Mouse (Mus musculus): ENCODE results near the gene Sh2b3. TPM values are rescaled to one million over a fixed set of nuclear protein-coding genes. Genes with fewer than 3 reads are reported as not detected.

Gene Sh2b3
- total and polyA plus RNA-seq, 2 experiments from 2014 or later: 11.4 to 58.5 TPM

DNA sequence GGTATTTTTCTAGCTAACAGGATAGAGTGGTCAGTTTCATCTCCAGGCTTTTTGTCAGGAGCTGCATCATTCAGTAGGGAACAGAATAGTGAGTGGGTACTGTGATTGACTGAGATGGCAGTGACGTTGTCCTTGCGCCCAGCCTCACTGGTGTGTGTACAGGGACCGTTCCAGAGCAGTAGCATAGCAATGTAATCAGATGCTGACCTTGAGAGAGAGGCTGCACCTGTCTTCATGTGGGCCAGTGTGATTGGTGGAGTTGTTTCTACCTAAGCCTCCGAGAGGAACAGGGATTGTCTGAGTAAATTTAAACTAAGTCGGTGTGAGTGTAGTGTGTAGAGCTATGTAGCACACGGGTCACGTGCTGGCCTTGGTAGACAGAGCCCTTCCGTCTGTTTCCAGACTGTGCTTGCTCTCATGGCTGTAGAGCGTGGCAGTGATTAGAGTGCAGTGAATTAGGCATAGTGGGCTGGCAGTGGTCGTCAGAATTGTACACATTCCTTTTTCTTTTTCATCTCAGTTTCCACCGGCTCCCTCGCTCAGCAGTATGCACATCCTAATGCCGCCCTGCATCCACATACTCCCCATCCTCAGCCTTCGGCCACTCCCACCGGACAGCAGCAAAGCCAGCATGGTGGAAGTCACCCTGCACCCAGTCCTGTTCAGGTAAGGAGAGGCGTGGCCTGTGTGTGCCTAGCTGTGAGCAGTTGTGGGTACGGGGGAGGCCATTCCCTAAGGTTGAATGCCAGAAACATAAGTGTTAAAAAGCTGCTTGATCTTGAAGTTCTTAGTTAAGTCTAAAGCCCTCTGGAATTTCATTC, 26.9 kb downstream of the Sh2b3 start:
- Histone ChIP-seq H3K4me3 (ENCODE audit: low read depth, low read length) (no peak overlapping the region), H3K4me2 (ENCODE audit: low read depth, low read length) (no peak overlapping the region), H3K4me1 (ENCODE audit: control insufficient read depth, insufficient read depth) (peaks cover 13% of the 10 kb centered on the region), H3K27me3 (ENCODE audit: control insufficient read depth, insufficient read depth, low read length) (no peaks in the 10 kb centered on the region), H3K27ac (ENCODE audit: low read depth) (peak overlapping the region; percentile 54), H3K9ac (replicated peaks; ENCODE audit: low read depth, low read length) (no peak overlapping the region), H3K36me3 (replicated peaks; ENCODE audit: control insufficient read depth, insufficient read depth, low read length) (peaks cover 49% of the 10 kb centered on the region), H3K9me3 (replicated peaks; ENCODE audit: control insufficient read depth, low read length) (no peaks in the 10 kb centered on the region)
- DNase-seq (ENCODE audit: low spot score): no peak
- TF ChIP-seq EP300 (IDR thresholded peaks at IDR 0.05; ENCODE audit: low read depth): no peak
- no peak for TF ChIP-seq CTCF (IDR thresholded peaks at IDR 0.05; ENCODE audit: low read depth)
- WGBS: 68% methylated on average over 17 of the region's 17 CpGs
- no peak for ATAC-seq (ENCODE audit: insufficient read depth, low read depth)

DNA sequence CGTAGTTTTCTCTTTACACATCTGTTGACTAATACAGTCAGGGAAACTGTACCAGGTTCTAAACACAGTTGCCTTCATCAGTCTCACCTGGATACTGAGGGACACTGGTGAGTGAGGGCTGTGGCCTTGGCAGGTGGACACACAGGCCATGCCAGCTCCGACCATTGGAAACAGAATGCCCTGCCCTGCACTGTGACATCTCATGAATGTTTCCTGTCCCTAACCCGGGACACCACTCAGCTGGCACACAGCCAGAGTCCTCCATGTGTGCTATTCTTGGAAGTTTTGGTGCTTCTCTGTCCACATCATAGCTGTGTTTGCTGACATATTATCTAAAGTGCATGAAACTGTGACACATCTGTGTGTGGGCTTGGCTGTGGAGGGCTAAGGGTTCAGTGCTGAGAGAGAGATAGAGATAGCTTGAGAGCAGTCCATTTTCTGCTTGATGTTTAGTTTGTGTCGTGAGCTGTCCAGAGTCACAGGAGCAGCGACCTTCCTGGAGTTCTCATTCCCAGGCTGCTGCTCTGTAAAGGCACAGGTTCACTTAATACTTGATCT, 27.7 kb downstream of the Sh2b3 start:
- peak; percentile 80 for ATAC-seq (ENCODE audit: insufficient read depth, low read depth)
- TF ChIP-seq CTCF (IDR thresholded peaks at IDR 0.05; ENCODE audit: low read depth) (no peak), EP300 (IDR thresholded peaks at IDR 0.05; ENCODE audit: low read depth) (no peak)
- peaks cover 52% of the 10 kb centered on the region for H3K36me3 ChIP-seq (replicated peaks; ENCODE audit: control insufficient read depth, insufficient read depth, low read length)
- no peaks in the 10 kb centered on the region for H3K9me3 ChIP-seq (replicated peaks; ENCODE audit: control insufficient read depth, low read length)
- H3K4me1 ChIP-seq (ENCODE audit: control insufficient read depth, insufficient read depth): peaks cover 13% of the 10 kb centered on the region
- no peak overlapping the region for H3K4me2 ChIP-seq (ENCODE audit: low read depth, low read length)
- H3K4me3 ChIP-seq (ENCODE audit: low read depth, low read length): no peak overlapping the region
- WGBS: 12% methylated on average over 5 of the region's 5 CpGs
- peak; percentile 61 for DNase-seq (ENCODE audit: low spot score)
- no peaks in the 10 kb centered on the region for H3K27me3 ChIP-seq (ENCODE audit: control insufficient read depth, insufficient read depth, low read length)
- peak overlapping the region; percentile 54 for H3K27ac ChIP-seq (ENCODE audit: low read depth)
- H3K9ac ChIP-seq (replicated peaks; ENCODE audit: low read depth, low read length): no peak overlapping the region

DNA sequence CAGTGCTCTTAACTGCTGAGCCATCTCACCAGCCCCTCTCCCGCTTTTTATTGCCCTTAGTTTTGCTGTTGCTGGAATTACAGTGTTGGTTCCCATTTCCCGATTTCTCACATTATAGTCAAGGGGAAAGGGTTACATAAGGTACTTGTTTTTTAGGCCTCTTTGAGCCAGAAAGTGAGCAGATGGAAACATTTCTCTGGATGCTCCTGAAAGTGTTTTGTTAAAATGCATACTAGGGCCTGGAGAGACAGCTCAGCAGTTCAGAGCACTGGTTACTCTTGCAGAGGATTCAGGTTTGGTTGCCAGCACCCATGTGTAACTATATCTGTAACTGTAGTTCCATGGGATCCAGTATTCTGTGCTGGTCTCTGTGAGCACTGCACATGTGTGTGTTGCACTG, 29.2 kb downstream of the Sh2b3 start:
- Histone ChIP-seq H3K36me3 (replicated peaks; ENCODE audit: control insufficient read depth, insufficient read depth, low read length) (peaks cover 53% of the 10 kb centered on the region), H3K4me3 (ENCODE audit: low read depth, low read length) (no peak overlapping the region), H3K9ac (replicated peaks; ENCODE audit: low read depth, low read length) (no peak overlapping the region), H3K4me1 (ENCODE audit: control insufficient read depth, insufficient read depth) (peaks cover 13% of the 10 kb centered on the region), H3K9me3 (replicated peaks; ENCODE audit: control insufficient read depth, low read length) (no peaks in the 10 kb centered on the region), H3K27me3 (ENCODE audit: control insufficient read depth, insufficient read depth, low read length) (no peaks in the 10 kb centered on the region), H3K4me2 (ENCODE audit: low read depth, low read length) (no peak overlapping the region), H3K27ac (ENCODE audit: low read depth) (no peak overlapping the region)
- WGBS: 93% methylated on average over 2 of the region's 2 CpGs
- no peak for DNase-seq (ENCODE audit: low spot score)
- no peak for ATAC-seq (ENCODE audit: insufficient read depth, low read depth)
- TF ChIP-seq CTCF (IDR thresholded peaks at IDR 0.05; ENCODE audit: low read depth) (no peak), EP300 (IDR thresholded peaks at IDR 0.05; ENCODE audit: low read depth) (no peak)

DNA sequence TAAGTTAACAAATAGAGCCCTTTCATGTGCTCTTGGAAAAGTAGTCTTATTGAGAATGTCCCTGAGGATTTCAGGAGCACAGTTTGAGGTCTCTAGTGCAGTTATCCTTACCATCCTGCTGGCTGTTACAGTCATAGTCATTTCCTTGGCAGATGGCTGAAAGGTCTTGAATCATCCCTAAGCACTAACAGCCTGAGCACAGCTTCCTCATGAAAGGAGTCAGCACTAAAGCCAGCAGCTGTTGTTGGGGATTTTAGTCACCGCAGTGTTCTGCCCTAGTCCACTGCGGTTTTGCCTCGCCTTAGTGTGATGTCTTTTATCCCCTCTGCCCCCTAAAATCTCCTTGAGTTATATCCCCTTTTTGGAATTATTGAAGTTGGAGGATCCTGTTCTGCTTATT, 30.3 kb downstream of the Sh2b3 start:
- H3K4me3 ChIP-seq (ENCODE audit: low read depth, low read length): no peak overlapping the region
- no peaks in the 10 kb centered on the region for H3K9me3 ChIP-seq (replicated peaks; ENCODE audit: control insufficient read depth, low read length)
- H3K9ac ChIP-seq (replicated peaks; ENCODE audit: low read depth, low read length): no peak overlapping the region
- WGBS: 84% methylated on average over 3 of the region's 3 CpGs
- no peak overlapping the region for H3K4me2 ChIP-seq (ENCODE audit: low read depth, low read length)
- no peak overlapping the region for H3K27ac ChIP-seq (ENCODE audit: low read depth)
- ATAC-seq (ENCODE audit: insufficient read depth, low read depth) (no peak), DNase-seq (ENCODE audit: low spot score) (no peak)
- H3K27me3 ChIP-seq (ENCODE audit: control insufficient read depth, insufficient read depth, low read length): no peaks in the 10 kb centered on the region
- H3K4me1 ChIP-seq (ENCODE audit: control insufficient read depth, insufficient read depth): peaks cover 13% of the 10 kb centered on the region
- no peak for TF ChIP-seq CTCF (IDR thresholded peaks at IDR 0.05; ENCODE audit: low read depth)
- no peak for TF ChIP-seq EP300 (IDR thresholded peaks at IDR 0.05; ENCODE audit: low read depth)
- H3K36me3 ChIP-seq (replicated peaks; ENCODE audit: control insufficient read depth, insufficient read depth, low read length): peaks cover 52% of the 10 kb centered on the region

DNA sequence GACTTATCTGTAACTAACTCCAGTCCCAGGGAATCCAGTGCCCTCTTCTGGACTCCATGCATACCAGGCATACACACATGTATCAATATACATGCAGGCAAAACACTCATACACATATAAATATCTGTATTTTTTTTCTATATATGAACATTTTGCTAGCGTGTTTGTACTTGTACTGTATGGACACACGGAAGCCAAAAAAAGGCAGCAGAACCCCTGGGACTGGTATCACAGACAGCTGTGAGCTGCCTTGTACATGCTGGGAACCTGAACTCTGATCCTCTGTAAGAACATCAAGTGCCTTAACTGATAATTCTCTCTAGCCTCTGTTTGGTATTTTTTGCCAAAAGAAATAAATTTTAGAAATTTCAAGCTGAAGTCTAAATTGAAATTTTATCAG, 39.0 kb downstream of the Sh2b3 start:
- Histone ChIP-seq H3K4me2 (ENCODE audit: low read depth, low read length) (no peak overlapping the region), H3K9ac (replicated peaks; ENCODE audit: low read depth, low read length) (no peak overlapping the region), H3K27me3 (ENCODE audit: control insufficient read depth, insufficient read depth, low read length) (no peaks in the 10 kb centered on the region), H3K36me3 (replicated peaks; ENCODE audit: control insufficient read depth, insufficient read depth, low read length) (peaks cover 86% of the 10 kb centered on the region), H3K4me1 (ENCODE audit: control insufficient read depth, insufficient read depth) (no peaks in the 10 kb centered on the region), H3K4me3 (ENCODE audit: low read depth, low read length) (no peak overlapping the region), H3K27ac (ENCODE audit: low read depth) (no peak overlapping the region), H3K9me3 (replicated peaks; ENCODE audit: control insufficient read depth, low read length) (no peaks in the 10 kb centered on the region)
- DNase-seq (ENCODE audit: low spot score) (no peak), ATAC-seq (ENCODE audit: insufficient read depth, low read depth) (no peak)
- 88% methylated on average over 2 of the region's 2 CpGs for WGBS
- no peak for TF ChIP-seq EP300 (IDR thresholded peaks at IDR 0.05; ENCODE audit: low read depth)
- TF ChIP-seq CTCF (IDR thresholded peaks at IDR 0.05; ENCODE audit: low read depth): peak; percentile 13; the same call in 1 of the 2 replicates
